Mouse (Mus musculus) stomach, embryonic 14.5 days (tissue): ENCODE measurements around the gene Bcorl1. TPM values are rescaled to one million over a fixed set of nuclear protein-coding genes. Genes with fewer than 3 reads are reported as not detected.
"Not testable (repeated sequence)": the region's sequence is repeated elsewhere in the genome, so short reads cannot be mapped to it uniquely, and the experiment has no call there.

ENCODE experiments used
- ATAC-seq: fragments of 200-750 bp; cut with Nextera tagmentation; 2 replicates; pipeline ENCODE4 v1.8.0; 2017; ENCODE audit warnings: low read depth, moderate TSS enrichment; ENCODE audit not compliant: insufficient number of reproducible peaks, insufficient read depth, low FRiP score
- H3K27ac ChIP-seq: fragments of 300-500 bp; sonication (generic); 2 replicates; pipeline ENCODE4 v1.5.1; 2014; ENCODE audit warnings: mild to moderate bottlenecking, low read length, moderate library complexity, mixed read lengths
- H3K27me3 ChIP-seq: fragments of 300-500 bp; sonication (generic); 2 replicates; pipeline ENCODE4 v1.6.1; 2014; ENCODE audit warnings: low read length, control low read depth, mixed read lengths; ENCODE audit not compliant: control insufficient read depth, insufficient read depth
- H3K36me3 ChIP-seq: fragments of 300-500 bp; sonication (generic); 2 replicates; pipeline ENCODE4 v1.6.1; 2014; ENCODE audit warnings: mild to moderate bottlenecking, control low read depth, low read length, moderate library complexity, mixed read lengths; ENCODE audit not compliant: control insufficient read depth, insufficient read depth
- H3K4me1 ChIP-seq: fragments of 300-500 bp; sonication (generic); 2 replicates; pipeline ENCODE4 v1.6.1; 2014; ENCODE audit warnings: low read length, control low read depth, mixed read lengths; ENCODE audit not compliant: control insufficient read depth, insufficient read depth
- H3K4me2 ChIP-seq: fragments of 300-500 bp; sonication (generic); replicated peaks from 2 replicates; pipeline ENCODE4 v1.6.1; 2014; ENCODE audit warnings: low read depth, low read length, control low read depth
- H3K4me3 ChIP-seq: fragments of 300-500 bp; sonication (generic); 2 replicates; pipeline ENCODE4 v1.5.1; 2014; ENCODE audit warnings: low read depth, low read length, control low read depth
- H3K9ac ChIP-seq: fragments of 300-500 bp; sonication (generic); replicated peaks from 2 replicates; pipeline ENCODE4 v1.6.1; 2014; ENCODE audit warnings: low read depth, mild to moderate bottlenecking, control low read depth, low read length, moderate library complexity, mixed read lengths
- H3K9me3 ChIP-seq: fragments of 300-500 bp; sonication (generic); 2 replicates; pipeline ENCODE4 v1.6.1; 2016; ENCODE audit warnings: low read depth, low read length, control low read depth; ENCODE audit not compliant: control insufficient read depth
- WGBS: fragments of 180-500 bp; shearing (Covaris S2); extraction: QIAGEN DNeasy Blood & Tissue Kit; methylation state at CpG from one replicate; pipeline ENCODE4 v1.1.7; 2014; 5-methylcytosine and 5-hydroxymethylcytosine counted together
- polyA plus RNA-seq: library from polyadenylated mRNA; unstranded; fragments of >200 nt; fragmentation: Nextera tagmentation; extraction: Ambion mirVana; gene quantifications from 2 replicates; pipeline ENCODE4 v1.2.1, GENCODE M21; 2014

Gene Bcorl1
- polyA plus RNA-seq, 1 experiment from 2014 or later, result 9.3 TPM

DNA sequence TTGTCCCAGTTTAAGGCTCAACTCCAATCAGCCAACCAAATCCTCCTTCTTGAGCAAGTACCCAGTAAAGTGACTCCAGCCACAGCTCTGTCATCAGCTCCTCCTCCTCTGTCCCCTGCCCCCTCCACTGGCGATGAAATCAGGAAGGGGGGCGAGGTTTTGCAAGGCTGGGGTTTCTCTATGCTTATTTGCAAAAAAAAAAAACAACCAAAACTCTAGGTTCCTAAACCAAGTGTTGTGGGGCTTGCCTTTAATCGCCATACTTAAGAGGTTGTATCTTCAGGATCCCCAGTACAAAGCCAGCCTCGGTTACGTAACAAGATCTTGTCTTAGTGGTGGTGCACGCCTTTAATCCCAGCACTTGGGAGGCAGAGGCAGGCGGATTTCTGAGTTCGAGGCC lies 87.5 kb downstream of the Bcorl1 start:
- no peaks in the 10 kb centered on the region for H3K27me3 ChIP-seq
- H3K9me3 ChIP-seq, result no peaks in the 10 kb centered on the region
- no peaks in the 10 kb centered on the region for H3K36me3 ChIP-seq
- WGBS, result 83% methylated on average over 8 of the region's 8 CpGs
- no peak for ATAC-seq
- H3K4me2 ChIP-seq, result no peak overlapping the region
- H3K27ac ChIP-seq, result no peak overlapping the region
- H3K4me1 ChIP-seq, result peaks cover 4% of the 10 kb centered on the region; the same call in 1 of the 2 replicates
- H3K9ac ChIP-seq, result no peak overlapping the region
- H3K4me3 ChIP-seq, result no peak overlapping the region

- no peak overlapping the region for H3K4me3 ChIP-seq
- H3K27ac ChIP-seq, result no peak overlapping the region
- ATAC-seq, result no peak
- peaks cover 6% of the 10 kb centered on the region; the same call in 1 of the 2 replicates for H3K4me1 ChIP-seq
- no peaks in the 10 kb centered on the region for H3K36me3 ChIP-seq
- no peaks in the 10 kb centered on the region for H3K27me3 ChIP-seq
- H3K9ac ChIP-seq, result no peak overlapping the region
- no peaks in the 10 kb centered on the region for H3K9me3 ChIP-seq
- H3K4me2 ChIP-seq, result no peak overlapping the region
These were observed 87.9 kb downstream of the Bcorl1 start for GRCm38 (mm10) chrX:48429100-48429499.

- Histone ChIP-seq H3K4me1 (peaks cover 6% of the 10 kb centered on the region; the same call in 1 of the 2 replicates), H3K9me3 (no peaks in the 10 kb centered on the region), H3K27me3 (no peaks in the 10 kb centered on the region), H3K27ac (no peak overlapping the region), H3K4me2 (no peak overlapping the region), H3K36me3 (no peaks in the 10 kb centered on the region), H3K9ac (no peak overlapping the region), H3K4me3 (no peak overlapping the region)
- WGBS, result 38% methylated on average over 6 of the region's 6 CpGs
- no peak for ATAC-seq
These were observed 88.4 kb downstream of the Bcorl1 start for GRCm38 (mm10) chrX:48429538-48429937.

GRCm38 (mm10) chrX:48432599-48433526 lies 91.7 kb downstream of the Bcorl1 start:
- ATAC-seq, result no peak
- H3K4me1 ChIP-seq, result peaks cover 6% of the 10 kb centered on the region; the same call in 1 of the 2 replicates
- H3K9me3 ChIP-seq, result no peaks in the 10 kb centered on the region
- H3K9ac ChIP-seq, result no peak overlapping the region
- no peak overlapping the region for H3K4me3 ChIP-seq
- 55% methylated on average over 15 of the region's 15 CpGs for whole genome bisulfite sequencing
- no peaks in the 10 kb centered on the region for H3K27me3 ChIP-seq
- no peak overlapping the region for H3K27ac ChIP-seq
- no peaks in the 10 kb centered on the region for H3K36me3 ChIP-seq
- H3K4me2 ChIP-seq, result no peak overlapping the region

DNA sequence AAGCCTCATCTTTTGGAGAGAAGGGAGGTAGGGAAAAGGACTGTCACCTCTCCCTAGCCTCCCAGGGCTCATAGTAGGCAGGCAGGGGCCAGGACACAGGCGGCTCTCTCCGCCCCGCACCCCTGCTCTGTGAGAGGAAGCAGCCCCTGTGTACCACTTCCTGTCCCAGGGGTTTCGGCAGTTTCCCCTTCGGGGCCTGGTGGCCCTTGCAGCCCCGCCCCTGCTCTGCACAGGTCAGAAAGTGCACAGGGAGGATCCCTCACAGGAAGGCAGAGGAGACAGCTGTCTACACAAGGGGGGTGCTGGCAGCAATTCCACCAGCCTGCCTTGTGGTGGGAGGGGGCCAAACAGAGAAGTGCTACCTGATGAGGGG lies 92.4 kb downstream of the Bcorl1 start:
- 53% methylated on average over 6 of the region's 6 CpGs for WGBS
- ATAC-seq, result no peak
- H3K36me3 ChIP-seq, result no peaks in the 10 kb centered on the region
- no peaks in the 10 kb centered on the region for H3K9me3 ChIP-seq
- no peaks in the 10 kb centered on the region for H3K27me3 ChIP-seq
- no peak overlapping the region for H3K4me2 ChIP-seq
- H3K27ac ChIP-seq, result no peak overlapping the region
- no peak overlapping the region for H3K9ac ChIP-seq
- no peak overlapping the region for H3K4me3 ChIP-seq
- peaks cover 6% of the 10 kb centered on the region; the same call in 1 of the 2 replicates for H3K4me1 ChIP-seq

GRCm38 (mm10) chrX:48434251-48434650 lies 93.1 kb downstream of the Bcorl1 start:
- no peak overlapping the region for H3K27ac ChIP-seq
- H3K9ac ChIP-seq, result no peak overlapping the region
- H3K9me3 ChIP-seq, result no peaks in the 10 kb centered on the region
- H3K36me3 ChIP-seq, result no peaks in the 10 kb centered on the region
- H3K27me3 ChIP-seq, result no peaks in the 10 kb centered on the region
- H3K4me2 ChIP-seq, result no peak overlapping the region
- no peak overlapping the region for H3K4me3 ChIP-seq
- 83% methylated on average over 1 of the region's 1 CpGs for WGBS
- peaks cover 6% of the 10 kb centered on the region; the same call in 1 of the 2 replicates for H3K4me1 ChIP-seq
- ATAC-seq, result no peak

DNA sequence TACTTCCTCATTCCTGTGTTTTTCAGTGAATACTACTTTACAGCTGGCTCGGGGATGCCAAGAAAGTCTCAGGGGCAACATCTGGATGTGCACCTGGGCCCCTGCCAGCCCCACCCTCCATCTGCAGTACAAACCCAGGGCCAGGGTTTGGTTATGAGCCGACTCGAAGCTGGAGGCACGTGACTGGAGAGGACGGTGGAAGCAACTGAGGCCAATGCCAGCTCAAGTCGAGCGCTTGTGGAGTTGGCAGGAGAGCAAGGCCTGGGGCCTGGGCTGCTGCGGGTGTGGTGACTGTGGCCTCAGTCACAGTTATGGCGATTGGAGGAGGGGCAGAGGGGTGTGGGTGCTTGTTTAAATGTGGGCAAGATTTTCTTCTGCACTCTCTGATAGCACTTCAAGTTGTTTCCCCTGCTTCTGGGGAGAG lies 94.3 kb downstream of the Bcorl1 start:
- ATAC-seq, result no peak
- Histone ChIP-seq H3K36me3 (no peaks in the 10 kb centered on the region), H3K4me3 (no peak overlapping the region), H3K4me1 (peaks cover 6% of the 10 kb centered on the region; the same call in 1 of the 2 replicates), H3K4me2 (no peak overlapping the region), H3K9me3 (no peaks in the 10 kb centered on the region), H3K27ac (no peak overlapping the region), H3K27me3 (no peaks in the 10 kb centered on the region), H3K9ac (no peak overlapping the region)
- WGBS, result 71% methylated on average over 9 of the region's 9 CpGs

GRCm38 (mm10) chrX:48436082-48436481 lies 94.9 kb downstream of the Bcorl1 start:
- not testable (repeated sequence) for ATAC-seq, H3K27me3 ChIP-seq, H3K36me3 ChIP-seq, H3K4me1 ChIP-seq, H3K9ac ChIP-seq, H3K4me2 ChIP-seq, H3K4me3 ChIP-seq, H3K9me3 ChIP-seq, H3K27ac ChIP-seq
- 87% methylated on average over 6 of the region's 7 CpGs for WGBS
